In genomic region chr9:33220981-33221380, GRCm38 (mm10) we compare ENCODE assay signal across 21 mouse cellular contexts.
DNase-seq lines count a peak whose midpoint lies in the region; ATAC-seq lines count a peak whose summit lies in the region.
"Had no signal": no experiment of that assay in that cellular context is flagged by ENCODE, and none has a peak within 500 bp of the region (broad histone marks: within the 10 kb centered on the region; RNA-seq: fewer than 3 reads in every experiment).

No protein-coding gene starts in this region.

- no peak for DNase-seq in frontal cortex, postnatal 25 days (ENCODE audit: low spot score in 2 of 2)
- peak; percentile 3 to 27 for DNase-seq in left cerebral cortex, adult 18-20 months (ENCODE audit: low spot score in 2 of 2)
- DNase-seq in left cerebral cortex, postnatal 4 days = no peak
- peak; percentile 6 to 8 for DNase-seq in left cerebral cortex, postnatal 36 days (ENCODE audit: low spot score in 2 of 2)
- no peak for DNase-seq in left cerebral cortex, postnatal 10 days (ENCODE audit: extremely low spot score in 1 of 2, low spot score in 2 of 2)
- DNase-seq in right cerebral cortex, postnatal 36 days (ENCODE audit: low spot score in 2 of 2) = peak; percentile 5 to 10
- DNase-seq in right cerebral cortex, postnatal 10 days (ENCODE audit: low spot score in 2 of 2) = no peak
- DNase-seq: adrenal gland, postnatal 14 days; B cell, adult 2 months; cerebellum, adult 18-20 months; cerebellum, adult 9-11 months; forebrain, postnatal 0 days; gastrocnemius, postnatal 36 days; heart, adult 11 months; heart, postnatal 10 days; heart, postnatal 4 days had no signal

- intact Hi-C loops in left cerebral cortex, postnatal 4 days (cut with DNase I) = no loop called here
- intact Hi-C loops in left cerebral cortex, postnatal 36 days (cut with DNase I) = no loop called here
- intact Hi-C loops in left cerebral cortex, postnatal 10 days (cut with DNase I) = no loop called here

- ATAC-seq in frontal cortex, adult (ENCODE audit: low TSS enrichment) = peak; percentile 99
- ATAC-seq: activated CD4-positive, CD25-positive, alpha-beta regulatory T cell, adult 4 months; CD4-positive, CD25-positive, alpha-beta regulatory T cell, adult 4 months; forebrain, embryonic 13.5 days; forebrain, postnatal 0 days; hindbrain, embryonic 16.5 days had no signal

Comparison
In these comparisons a context has a peak if more than half of its experiments do, and no peak if none do; other contexts are left out.
1. DNase-seq: peak in left cerebral cortex, adult 18-20 months (2 of 2), left cerebral cortex, postnatal 36 days (2 of 2) and right cerebral cortex, postnatal 36 days (2 of 2); none in frontal cortex, postnatal 25 days (0 of 2), left cerebral cortex, postnatal 4 days (single experiment), left cerebral cortex, postnatal 10 days (0 of 2) and right cerebral cortex, postnatal 10 days (0 of 2).